Mouse (Mus musculus): ENCODE results near the gene 1700008O03Rik. TPM values are rescaled to one million over a fixed set of nuclear protein-coding genes. Genes with fewer than 3 reads are reported as not detected.

Gene 1700008O03Rik
- total and polyA plus RNA-seq, 3 experiments, result 0.95 TPM; not detected in 2

GRCm38 (mm10) chr7:44351881-44352749 is 33.5 kb downstream of the 1700008O03Rik start:
- TF ChIP-seq MYC (IDR thresholded peaks at IDR 0.05; ENCODE audit: low read depth, low read length) (no peak), MXI1 (IDR thresholded peaks at IDR 0.05; ENCODE audit: low read depth, low read length) (no peak), ELF1 (IDR thresholded peaks at IDR 0.05; ENCODE audit: low read depth, low read length) (no peak), RAD21 (IDR thresholded peaks at IDR 0.05; ENCODE audit: low read depth, low read length) (no peak), ZMIZ1 (IDR thresholded peaks at IDR 0.05; ENCODE audit: low read depth, low read length) (no peak), JUND (IDR thresholded peaks at IDR 0.05; ENCODE audit: low read depth, low read length) (no peak), MEF2A (IDR thresholded peaks at IDR 0.05; ENCODE audit: extremely low read depth, insufficient replicate concordance, low read depth, low read length, poor library complexity, severe bottlenecking) (no peak), CHD1 (IDR thresholded peaks at IDR 0.05; ENCODE audit: low read depth, low read length) (no peak), ZKSCAN1 (IDR thresholded peaks at IDR 0.05; ENCODE audit: low read depth, low read length) (no peak), E2F4 (IDR thresholded peaks at IDR 0.05; ENCODE audit: borderline replicate concordance, low read depth, low read length) (no peak), MAX (IDR thresholded peaks at IDR 0.05; ENCODE audit: low read length) (no peak), TCF12 (IDR thresholded peaks at IDR 0.05; ENCODE audit: low read depth, low read length) (no peak), MYB (IDR thresholded peaks at IDR 0.05; ENCODE audit: low read depth, low read length) (no peak)
- Histone ChIP-seq H3K79me2 (ENCODE audit: control insufficient read depth, insufficient read depth, low read length, poor library complexity) (no peaks in the 10 kb centered on the region), H3K4me1 (ENCODE audit: control insufficient read depth in 1 of 2, insufficient read depth in 2 of 2, low read length in 2 of 2) (peaks cover 0 to 13% of the 10 kb centered on the region in 2 experiments; a peak in 2 of 4 replicates), H3K27ac (ENCODE audit: control insufficient read depth, low read depth, low read length) (no peak overlapping the region), H3K9ac (ENCODE audit: control insufficient read depth, low read depth, low read length, poor library complexity, severe bottlenecking) (no peak overlapping the region), H3K36me3 (ENCODE audit: control insufficient read depth in 1 of 2, insufficient read depth in 2 of 2, low read length in 2 of 2) (0 out of 4 replicates have a peak, but pooled peaks cover 0 to 2% of the 10 kb centered on the region in 2 experiments), H3K9me3 (replicated peaks; ENCODE audit: insufficient read depth, low read length) (no peaks in the 10 kb centered on the region), H3K4me3 (ENCODE audit: control insufficient read depth in 1 of 2, insufficient read depth in 1 of 2, low read depth in 2 of 2, low read length in 2 of 2) (no peak overlapping the region), H3K27me3 (ENCODE audit: control insufficient read depth in 1 of 2, insufficient read depth in 2 of 2, low read length in 2 of 2) (no peaks in the 10 kb centered on the region)
- no peak for DNase-seq (ENCODE audit: low read depth, low spot score)

GRCm38 (mm10) chr7:44350957-44351711 is 34.5 kb downstream of the 1700008O03Rik start:
- Histone ChIP-seq H3K27me3 (ENCODE audit: control insufficient read depth in 1 of 2, insufficient read depth in 2 of 2, low read length in 2 of 2) (no peaks in the 10 kb centered on the region), H3K4me1 (ENCODE audit: control insufficient read depth in 1 of 2, insufficient read depth in 2 of 2, low read length in 2 of 2) (peaks cover 0 to 11% of the 10 kb centered on the region in 2 experiments; a peak in 2 of 4 replicates), H3K4me3 (ENCODE audit: control insufficient read depth in 1 of 2, insufficient read depth in 1 of 2, low read depth in 2 of 2, low read length in 2 of 2) (no peak overlapping the region), H3K9me3 (replicated peaks; ENCODE audit: insufficient read depth, low read length) (no peaks in the 10 kb centered on the region), H3K79me2 (ENCODE audit: control insufficient read depth, insufficient read depth, low read length, poor library complexity) (no peaks in the 10 kb centered on the region), H3K36me3 (ENCODE audit: control insufficient read depth in 1 of 2, insufficient read depth in 2 of 2, low read length in 2 of 2) (0 out of 4 replicates have a peak, but pooled peaks cover 0 to under 1% of the 10 kb centered on the region in 2 experiments), H3K27ac (ENCODE audit: control insufficient read depth, low read depth, low read length) (no peak overlapping the region), H3K9ac (ENCODE audit: control insufficient read depth, low read depth, low read length, poor library complexity, severe bottlenecking) (no peak overlapping the region)
- peak; percentile 76 for DNase-seq (ENCODE audit: low read depth, low spot score)
- TF ChIP-seq ZC3H11A (IDR thresholded peaks at IDR 0.05; ENCODE audit: low read depth, low read length) (peak; percentile 74), MAFK (IDR thresholded peaks at IDR 0.05; ENCODE audit: borderline replicate concordance, low read depth, low read length) (no peak), POLR2AphosphoS5 (IDR thresholded peaks at IDR 0.05; ENCODE audit: borderline replicate concordance, low read depth, low read length) (no peak), RAD21 (IDR thresholded peaks at IDR 0.05; ENCODE audit: low read depth, low read length) (peak; percentile 86), ELF1 (IDR thresholded peaks at IDR 0.05; ENCODE audit: low read depth, low read length) (no peak), KAT2A (conservative IDR thresholded peaks at IDR 0.05; ENCODE audit: low read depth, low read length) (no peak), MEF2A (IDR thresholded peaks at IDR 0.05; ENCODE audit: extremely low read depth, insufficient replicate concordance, low read depth, low read length, poor library complexity, severe bottlenecking) (no peak), E2F4 (IDR thresholded peaks at IDR 0.05; ENCODE audit: borderline replicate concordance, low read depth, low read length) (no peak), MAX (IDR thresholded peaks at IDR 0.05; ENCODE audit: low read length) (no peak), CHD2 (IDR thresholded peaks at IDR 0.05; ENCODE audit: low read length) (no peak), NRF1 (IDR thresholded peaks at IDR 0.05; ENCODE audit: insufficient read depth, low read depth, low read length, poor library complexity, severe bottlenecking) (no peak), POLR2A (IDR thresholded peaks at IDR 0.05; ENCODE audit: control insufficient read depth in 1 of 2, insufficient read depth in 1 of 2, low read depth in 1 of 2, low read length in 2 of 2, poor library complexity in 1 of 2) (no peak), CTCF (IDR thresholded peaks at IDR 0.05 in 2 of 3, conservative IDR thresholded peaks at IDR 0.05 in 1 of 3; ENCODE audit: control insufficient read depth in 1 of 3, insufficient read depth in 1 of 3, low read depth in 2 of 3, low read length in 3 of 3, poor library complexity in 1 of 3, severe bottlenecking in 1 of 3) (peak; percentile 52 to 90 (median 80); a peak in 5 of 6 replicates), TCF12 (IDR thresholded peaks at IDR 0.05; ENCODE audit: low read depth, low read length) (0 out of 2 replicates have a peak, but pooled peaks have one; percentile 7), SMC3 (IDR thresholded peaks at IDR 0.05; ENCODE audit: low read depth, low read length) (peak; percentile 82), UBTF (IDR thresholded peaks at IDR 0.05; ENCODE audit: borderline replicate concordance, insufficient read depth, low read depth, low read length) (no peak), USF1 (IDR thresholded peaks at IDR 0.05; ENCODE audit: low read depth, low read length) (no peak)
